Mouse (Mus musculus) large intestine, adult 2 months (tissue): ENCODE results near the gene Fgf5. TPM values are rescaled to one million over a fixed set of nuclear protein-coding genes. Genes with fewer than 3 reads are reported as not detected.

Source experiments
- DNase-seq: peaks from one replicate; pipeline ENCODE4 v3.0.0-alpha.2; 2012; ENCODE audit warnings: low read depth, low spot score
- WGBS: fragments of 180-500 bp; shearing (Covaris S2); methylation state at CpG from one replicate; pipeline ENCODE4 v1.1.7; 2018; 5-methylcytosine and 5-hydroxymethylcytosine counted together
- polyA plus RNA-seq: library from polyadenylated mRNA; depleted of rRNA; stranded (reverse); fragments of >200 nt; gene quantifications from 2 replicates; pipeline ENCODE4 v1.2.3, GENCODE M21; 2012; rRNA removed

Fgf5 gene
- 0.05 TPM in 1 of 2 replicates, not detected in the other for polyA plus RNA-seq

DNA sequence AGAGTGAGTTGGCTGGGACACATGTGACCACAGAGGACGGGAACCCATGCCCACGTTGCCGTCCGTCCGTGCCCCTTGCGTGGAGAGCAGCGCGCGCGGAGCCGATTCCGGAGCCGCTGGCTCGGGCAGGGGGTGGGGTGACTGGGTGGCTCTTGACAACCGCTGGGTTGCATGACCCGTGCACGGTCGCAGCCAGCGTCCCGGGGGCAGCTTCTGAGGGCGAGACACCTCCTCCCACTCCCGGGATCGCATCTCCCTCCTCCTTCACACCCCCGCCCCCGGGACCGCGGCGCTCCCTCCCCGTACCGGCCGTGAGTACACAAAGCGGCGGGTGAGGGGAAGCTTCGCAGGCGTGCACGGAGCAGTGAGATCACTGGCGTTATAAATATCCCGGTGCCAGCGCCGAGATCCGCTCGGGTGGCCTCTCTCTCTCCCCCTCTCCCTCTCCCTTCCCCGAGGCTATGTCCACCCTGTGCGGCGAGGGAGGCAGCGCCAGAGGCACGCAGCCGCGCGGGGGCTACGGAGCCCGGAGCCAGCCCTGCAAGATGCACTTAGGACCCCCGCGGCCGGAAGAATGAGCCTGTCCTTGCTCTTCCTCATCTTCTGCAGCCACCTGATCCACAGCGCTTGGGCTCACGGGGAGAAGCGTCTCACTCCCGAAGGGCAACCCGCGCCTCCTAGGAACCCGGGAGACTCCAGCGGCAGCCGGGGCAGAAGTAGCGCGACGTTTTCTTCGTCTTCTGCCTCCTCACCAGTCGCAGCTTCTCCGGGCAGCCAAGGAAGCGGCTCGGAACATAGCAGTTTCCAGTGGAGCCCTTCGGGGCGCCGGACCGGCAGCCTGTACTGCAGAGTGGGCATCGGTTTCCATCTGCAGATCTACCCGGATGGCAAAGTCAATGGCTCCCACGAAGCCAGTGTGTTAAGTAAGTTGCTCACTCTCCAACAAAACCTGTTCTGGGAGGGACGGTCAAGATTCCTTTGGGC, at the start of gene Fgf5:
Fgf5 (plus strand) TSS at position 347 of the 984 bp plus-strand sequence.
- WGBS, result under 1% methylated on average over 77 of the region's 80 CpGs
- DNase-seq, result no peak

DNA sequence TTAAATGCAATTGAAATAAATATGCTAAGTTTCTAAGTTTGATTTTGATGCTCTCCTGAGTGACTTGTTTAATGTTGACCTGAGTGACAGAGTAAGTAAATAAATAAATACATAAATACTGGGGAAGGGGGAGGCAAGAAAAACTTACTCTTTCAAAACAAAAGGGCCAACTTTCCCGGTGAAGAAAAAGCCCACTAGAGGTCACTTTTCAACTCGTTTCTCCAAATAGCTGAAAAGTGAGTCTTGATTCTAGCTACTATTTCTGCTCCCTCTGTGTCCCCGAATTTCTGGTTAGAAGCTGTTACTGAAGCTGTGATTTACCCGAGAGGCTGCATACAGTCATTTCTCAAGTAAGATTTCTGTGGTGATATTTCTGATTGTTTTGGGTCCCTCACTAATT, 41.5 kb upstream of the Fgf5 start:
- WGBS, result 70% methylated on average over 4 of the region's 4 CpGs

DNA sequence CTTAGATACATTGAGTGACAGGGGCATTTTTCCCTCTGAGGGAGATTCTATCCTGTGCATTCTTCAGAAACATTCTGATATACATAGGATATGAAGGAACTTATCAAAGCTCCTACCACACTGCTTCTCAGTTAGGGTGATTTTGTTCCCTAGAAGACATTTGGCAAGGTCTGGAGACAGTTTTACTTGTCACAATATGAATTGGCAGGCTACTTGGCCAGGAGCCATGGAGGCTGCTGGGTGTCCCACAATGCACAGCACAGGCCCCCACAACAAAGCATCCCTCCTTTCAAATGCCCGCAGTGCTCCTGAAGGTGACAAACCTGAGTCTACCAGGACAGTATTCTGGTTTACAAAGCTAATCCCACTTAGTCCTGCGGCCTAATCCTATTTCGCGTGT, 32.0 kb upstream of the Fgf5 start:
- 71% methylated on average over 4 of the region's 4 CpGs for WGBS
- DNase-seq, result no peak

More for the DNA sequence above, 41.5 kb upstream of the Fgf5 start:
- no peak for DNase-seq

DNA sequence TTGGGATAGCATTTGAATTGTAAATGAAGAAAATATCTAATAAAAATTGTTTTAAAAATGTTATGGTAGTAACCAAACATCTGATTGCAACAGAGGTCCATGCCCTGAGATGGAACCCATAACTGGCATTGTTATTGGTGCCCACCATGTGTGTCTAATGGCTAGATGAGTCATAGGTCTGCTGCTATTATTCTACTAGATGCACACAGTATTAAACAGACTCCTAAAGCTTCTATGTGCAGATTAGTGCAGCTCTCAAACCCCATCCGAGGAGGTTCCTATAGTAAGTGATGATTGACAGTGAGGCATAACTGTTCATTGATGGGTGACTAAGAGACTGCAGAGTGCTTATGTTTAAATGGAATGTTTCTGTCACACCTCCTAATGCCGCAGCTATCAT, 27.3 kb upstream of the Fgf5 start:
- WGBS, result 85% methylated on average over 2 of the region's 2 CpGs
- DNase-seq, result no peak

DNA sequence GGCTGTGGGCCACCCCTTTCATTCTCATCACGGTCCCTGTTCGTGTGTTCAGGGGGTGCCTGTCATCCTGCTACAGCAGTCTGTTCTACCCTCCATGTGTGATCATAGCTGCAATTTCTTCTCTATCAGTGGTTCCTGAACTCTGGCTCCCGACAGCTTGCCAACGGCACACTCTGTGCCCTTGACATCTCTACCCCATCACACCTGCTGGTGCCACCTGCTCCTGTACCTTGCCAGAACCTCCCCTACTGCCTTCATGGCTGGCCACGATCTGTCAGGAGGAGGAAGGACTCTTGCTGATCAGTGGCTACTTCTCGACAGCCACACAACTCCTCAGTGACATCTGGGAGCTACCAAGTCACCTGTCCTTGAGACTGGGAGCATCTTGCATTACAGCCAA, 24.5 kb upstream of the Fgf5 start:
- 70% methylated on average over 6 of the region's 6 CpGs for WGBS
- no peak for DNase-seq

DNA sequence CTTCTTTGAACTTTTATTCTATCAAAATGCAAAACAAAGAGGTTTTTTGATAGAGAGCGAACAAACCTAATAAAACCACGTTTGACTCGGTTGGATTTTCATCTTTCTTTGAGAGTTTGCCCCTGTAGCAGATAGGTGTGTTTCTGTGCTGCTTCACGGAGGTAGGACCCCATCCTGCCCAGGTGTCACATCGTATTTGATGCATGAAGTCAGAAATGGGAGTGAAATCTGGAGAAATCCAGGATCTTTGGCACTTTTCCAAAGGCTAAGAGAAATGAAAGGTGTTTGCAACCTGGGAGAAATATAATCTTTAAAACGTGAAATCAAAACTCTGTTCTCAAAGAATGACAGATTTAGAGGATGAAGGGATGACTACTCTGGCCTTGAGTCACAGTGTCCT, 15.5 kb upstream of the Fgf5 start:
- WGBS, result 66% methylated on average over 6 of the region's 6 CpGs
- DNase-seq, result no peak

DNA sequence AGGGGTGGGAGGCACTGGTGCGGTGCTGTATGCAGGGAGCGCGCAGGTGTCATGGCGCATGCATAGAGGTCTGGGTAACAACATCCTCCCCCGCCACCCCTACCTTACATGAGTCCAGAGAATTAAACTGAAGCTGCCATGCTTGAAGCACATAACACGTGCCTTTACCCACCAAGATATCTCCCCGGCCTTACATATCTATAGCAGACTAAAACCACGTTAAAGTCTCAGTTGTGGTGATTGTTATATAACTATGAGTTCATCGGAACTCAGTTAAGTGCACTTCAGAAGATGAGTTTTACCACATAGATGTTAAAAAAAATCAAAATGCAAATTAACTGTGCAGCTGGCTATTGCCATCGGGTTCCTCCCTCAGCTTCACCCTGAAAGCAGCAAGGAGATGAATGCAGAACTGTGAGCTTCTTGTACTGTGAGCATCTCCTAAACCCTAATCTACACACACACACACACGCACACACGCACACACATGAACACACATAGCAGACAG, 12.6 kb upstream of the Fgf5 start:
- WGBS, result 93% methylated on average over 12 of the region's 12 CpGs
- DNase-seq, result no peak

DNA sequence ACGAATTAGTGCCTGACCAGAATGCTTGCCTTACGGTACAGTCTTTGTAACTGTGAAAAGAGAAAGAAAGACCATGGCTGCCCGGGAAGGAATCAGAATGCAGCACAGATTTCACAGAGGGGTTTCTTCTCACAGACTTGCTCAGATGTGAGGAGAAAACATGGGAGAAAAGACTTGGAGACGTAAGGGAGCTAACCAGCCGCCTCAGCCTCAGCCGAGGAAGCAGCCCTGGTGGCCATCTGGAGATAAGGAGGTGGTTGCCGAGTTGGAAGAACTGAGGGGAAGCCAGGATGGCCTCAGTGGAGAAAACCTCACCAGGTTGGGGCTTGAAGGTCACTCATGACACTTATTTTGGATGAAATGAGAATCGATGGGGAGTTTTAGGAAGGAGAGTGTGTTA, 8.7 kb upstream of the Fgf5 start:
- DNase-seq, result no peak
- WGBS, result 62% methylated on average over 8 of the region's 8 CpGs

DNA sequence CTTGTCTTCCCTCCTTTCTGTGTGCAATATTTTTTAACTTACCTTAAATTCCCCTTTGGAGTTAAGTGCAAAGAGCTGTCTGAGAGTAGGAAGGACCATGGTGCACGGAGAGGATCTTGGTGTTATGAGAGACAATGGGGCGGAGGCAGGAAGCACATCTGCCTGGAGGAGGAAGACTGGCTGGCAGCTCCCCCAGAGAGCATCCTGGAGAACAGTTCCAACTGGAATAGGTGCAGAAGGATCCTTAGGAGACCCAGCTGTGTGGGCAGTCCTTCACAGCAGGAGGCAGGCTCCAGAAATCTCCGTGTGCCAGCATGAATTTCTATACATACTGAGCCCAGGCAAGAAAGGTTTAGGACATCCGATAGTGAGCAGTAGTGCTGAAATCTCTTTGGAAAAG, 8.0 kb upstream of the Fgf5 start:
- DNase-seq, result no peak
- 57% methylated on average over 4 of the region's 4 CpGs for WGBS

DNA sequence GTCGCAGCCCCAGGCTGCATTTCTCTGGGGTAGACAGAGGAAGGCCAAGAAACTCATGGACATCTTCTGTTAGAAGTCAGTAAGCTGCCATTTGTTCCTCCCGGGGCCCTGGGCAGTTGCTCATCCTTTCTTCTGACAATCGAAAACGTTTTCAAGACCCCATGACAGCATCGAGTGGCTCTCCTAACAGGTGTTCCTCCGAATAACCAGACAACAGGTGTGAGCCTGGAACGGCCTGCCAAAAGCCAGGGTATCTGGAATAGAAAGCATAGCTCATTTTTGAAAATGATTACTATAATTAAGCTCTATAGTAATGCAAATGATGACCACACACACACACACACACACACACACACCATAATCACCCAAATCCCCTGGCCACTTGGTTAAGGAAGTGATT, 7.2 kb upstream of the Fgf5 start:
- DNase-seq, result no peak
- WGBS, result 81% methylated on average over 7 of the region's 7 CpGs

DNA sequence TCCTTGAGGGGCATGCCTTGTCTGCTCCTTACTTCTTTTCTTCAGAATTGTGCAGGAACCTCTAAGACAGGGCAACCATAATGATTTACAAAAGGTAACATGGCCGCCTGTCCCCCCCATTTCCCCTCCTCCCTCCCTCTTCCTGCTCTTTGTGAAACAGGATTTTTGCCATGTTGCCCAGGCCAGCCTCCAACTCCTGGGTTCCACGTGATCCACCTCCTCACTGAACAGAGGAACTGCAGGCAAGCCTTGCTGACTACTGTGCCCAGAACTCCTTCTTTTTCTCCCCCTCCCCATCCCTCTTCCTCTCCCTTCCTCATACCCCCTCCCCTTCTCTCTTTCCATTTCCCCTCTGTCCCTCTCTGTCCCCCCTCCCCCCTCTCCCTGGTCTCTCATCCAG, 6.5 kb upstream of the Fgf5 start:
- no peak for DNase-seq
- 45% methylated on average over 2 of the region's 2 CpGs for WGBS

DNA sequence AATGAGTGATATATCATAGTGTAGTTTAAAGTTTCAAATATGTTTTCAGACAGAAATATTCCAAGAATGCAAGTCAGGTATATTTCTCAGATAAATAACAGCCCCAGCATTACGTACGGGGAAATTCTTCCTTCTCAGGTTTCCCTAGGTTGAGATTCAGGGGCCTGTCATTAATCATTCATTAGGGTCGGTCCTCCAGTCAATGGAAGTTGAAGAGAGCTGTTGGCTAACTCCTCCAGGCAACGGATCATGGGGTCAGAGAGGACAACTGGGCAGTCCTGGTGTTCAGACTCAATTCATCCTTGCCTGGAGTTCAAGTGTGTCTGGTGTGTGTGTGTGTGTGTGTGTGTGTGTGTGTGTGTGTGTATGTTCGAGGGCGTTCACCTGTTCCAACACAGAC, 837 bp upstream of the Fgf5 start:
- DNase-seq, result no peak
- 26% methylated on average over 6 of the region's 6 CpGs for WGBS

DNA sequence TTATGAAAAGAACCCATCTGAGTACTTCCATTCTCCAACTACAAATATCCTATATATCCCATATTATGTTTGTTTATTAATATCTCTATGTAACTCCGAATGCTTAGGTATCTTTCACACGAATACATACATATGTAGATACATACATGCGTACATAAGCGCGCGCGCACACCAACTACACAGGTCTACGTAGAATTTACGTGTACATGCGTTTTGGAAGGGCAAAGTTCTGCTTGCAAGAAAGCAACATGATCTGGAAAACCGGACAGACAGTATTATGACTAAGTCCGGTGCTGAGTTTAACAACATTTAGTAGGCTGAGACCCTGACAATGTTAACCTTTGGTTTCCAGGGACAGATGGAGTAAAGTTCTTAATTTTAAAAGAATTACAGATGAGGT, 1.2 kb downstream of the Fgf5 start:
- DNase-seq, result no peak
- 16% methylated on average over 12 of the region's 12 CpGs for WGBS

DNA sequence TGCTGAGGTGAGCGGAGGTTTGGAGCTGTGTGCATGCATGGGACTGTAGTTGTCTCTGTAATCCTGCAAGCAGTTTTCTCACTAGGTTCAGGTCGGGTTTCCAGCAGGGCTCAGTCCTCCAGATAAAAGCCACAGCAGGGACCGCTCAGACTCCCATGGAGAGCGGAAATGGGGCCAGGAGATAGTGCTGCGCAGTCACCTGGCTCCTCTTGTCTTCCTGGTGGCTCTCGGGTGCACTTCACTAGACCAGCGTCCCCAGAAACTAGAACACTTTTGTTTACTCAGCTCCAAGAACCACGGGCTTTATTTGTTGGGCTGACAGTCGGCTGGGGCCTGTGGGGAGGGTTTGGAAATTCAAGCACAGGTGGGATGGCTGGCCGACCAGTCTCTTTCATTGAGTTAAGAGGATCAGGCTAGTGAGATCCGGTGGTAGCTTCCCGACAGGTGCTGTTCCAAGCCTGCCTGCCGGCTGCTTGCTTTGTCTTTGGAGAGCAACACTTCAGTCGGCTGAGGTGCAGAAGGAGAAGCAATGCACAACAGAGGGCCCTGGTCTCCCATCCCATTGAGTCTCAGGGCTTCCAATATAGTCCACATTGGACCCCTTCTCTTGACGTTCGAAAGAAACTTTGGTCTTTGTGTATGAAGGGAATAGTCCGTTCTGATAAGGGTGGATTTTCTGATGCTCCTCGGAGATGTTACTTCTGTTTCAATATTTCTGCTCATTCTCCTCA, 1.9 kb downstream of the Fgf5 start:
- 11% methylated on average over 18 of the region's 18 CpGs for WGBS
- no peak for DNase-seq

DNA sequence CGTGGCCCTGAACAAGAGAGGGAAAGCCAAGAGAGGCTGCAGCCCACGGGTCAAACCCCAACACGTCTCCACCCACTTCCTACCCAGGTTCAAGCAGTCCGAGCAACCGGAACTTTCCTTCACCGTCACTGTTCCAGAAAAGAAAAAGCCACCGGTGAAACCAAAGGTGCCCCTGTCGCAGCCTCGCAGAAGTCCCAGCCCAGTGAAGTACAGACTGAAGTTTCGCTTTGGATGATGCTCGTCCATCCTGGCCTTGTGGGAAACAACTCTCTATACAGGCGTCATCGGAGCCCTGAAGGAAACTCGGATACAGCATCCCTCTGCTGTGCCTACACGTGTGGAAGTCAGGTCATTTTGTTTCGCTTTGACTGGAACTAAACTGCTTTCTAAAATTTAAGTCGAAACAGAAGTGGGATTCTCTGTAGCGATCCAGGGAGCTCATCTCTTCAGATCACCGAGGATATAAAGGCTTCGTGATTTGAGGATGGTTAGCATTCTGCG, 21.4 kb downstream of the Fgf5 start:
- DNase-seq, result no peak
- 83% methylated on average over 21 of the region's 21 CpGs for WGBS

DNA sequence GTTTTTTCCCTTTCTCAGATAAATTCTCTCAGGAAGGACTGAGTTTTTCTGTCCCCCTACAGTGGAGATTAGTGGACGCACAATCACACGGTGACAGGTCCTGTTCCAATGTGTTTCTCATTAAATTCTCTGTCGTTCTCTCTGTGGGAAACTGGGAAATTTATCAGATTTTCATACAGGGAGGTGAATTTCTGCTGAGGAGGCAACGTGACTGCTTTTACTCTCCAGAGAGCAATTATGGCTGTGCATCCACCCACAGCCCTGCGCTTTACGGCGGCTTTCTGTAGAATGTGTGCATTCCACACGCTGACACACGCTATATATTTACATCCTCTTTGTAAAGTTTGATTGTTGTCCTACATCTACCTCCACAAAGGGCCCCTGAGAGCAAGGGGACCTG, 28.0 kb downstream of the Fgf5 start:
- DNase-seq, result no peak
- WGBS, result 37% methylated on average over 9 of the region's 9 CpGs

DNA sequence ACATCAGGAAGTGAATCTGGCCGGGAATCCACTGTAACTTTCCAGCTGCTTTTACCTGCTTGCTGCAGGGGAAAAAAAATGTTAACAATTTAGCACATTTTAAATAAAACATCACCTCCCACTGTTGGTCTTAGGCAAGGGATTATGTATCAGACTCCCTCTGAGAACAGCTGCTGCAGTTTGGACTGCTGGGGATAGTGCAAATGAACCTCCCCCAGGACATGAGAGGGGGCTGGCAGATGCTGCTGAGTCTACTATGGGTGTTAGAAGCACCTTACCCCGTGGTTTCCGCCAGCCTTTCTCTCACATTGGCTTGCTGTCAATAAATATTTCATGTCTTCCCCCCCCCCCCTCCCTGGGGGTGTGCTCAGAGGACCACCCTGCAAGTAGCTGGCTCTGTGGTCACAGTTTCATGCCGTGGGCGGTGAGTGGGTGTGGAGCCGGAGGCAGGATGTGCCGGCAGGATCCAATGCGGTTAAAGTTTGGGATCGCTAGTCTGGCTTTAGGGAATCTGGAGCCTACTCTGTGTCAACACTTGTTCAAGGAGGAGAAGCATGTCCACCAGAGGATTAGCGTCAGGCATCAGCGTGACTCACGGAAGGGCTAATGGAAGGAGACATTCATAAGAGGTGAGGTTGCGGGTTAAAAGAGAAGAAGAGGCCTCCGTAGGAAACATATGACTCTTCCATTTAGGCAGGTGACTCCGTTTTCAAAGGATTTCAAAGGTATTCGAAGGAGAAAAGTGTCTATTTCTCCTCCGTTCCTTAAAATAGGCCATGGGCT, 29.9 kb downstream of the Fgf5 start:
- WGBS, result 32% methylated on average over 17 of the region's 17 CpGs
- DNase-seq, result no peak

DNA sequence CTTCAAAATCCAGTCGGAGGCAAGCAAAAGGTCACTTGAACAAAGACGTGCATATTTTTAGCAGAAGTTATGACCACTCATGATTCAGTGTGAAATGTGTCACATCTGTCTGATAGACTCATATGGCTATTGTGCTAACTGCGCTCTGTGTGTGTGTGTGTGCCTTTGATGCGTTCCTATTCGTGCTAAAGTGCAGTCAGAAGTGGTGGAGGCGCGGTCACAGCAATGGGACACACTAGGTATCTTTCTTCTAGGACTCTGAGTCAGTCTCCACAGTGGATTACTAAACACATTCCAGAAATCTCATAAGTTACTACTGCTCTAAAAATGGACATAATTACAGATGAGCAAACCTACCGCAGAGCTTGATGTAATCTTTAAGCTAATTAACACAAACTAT, 36.7 kb downstream of the Fgf5 start:
- DNase-seq, result no peak
- 78% methylated on average over 8 of the region's 8 CpGs for WGBS

DNA sequence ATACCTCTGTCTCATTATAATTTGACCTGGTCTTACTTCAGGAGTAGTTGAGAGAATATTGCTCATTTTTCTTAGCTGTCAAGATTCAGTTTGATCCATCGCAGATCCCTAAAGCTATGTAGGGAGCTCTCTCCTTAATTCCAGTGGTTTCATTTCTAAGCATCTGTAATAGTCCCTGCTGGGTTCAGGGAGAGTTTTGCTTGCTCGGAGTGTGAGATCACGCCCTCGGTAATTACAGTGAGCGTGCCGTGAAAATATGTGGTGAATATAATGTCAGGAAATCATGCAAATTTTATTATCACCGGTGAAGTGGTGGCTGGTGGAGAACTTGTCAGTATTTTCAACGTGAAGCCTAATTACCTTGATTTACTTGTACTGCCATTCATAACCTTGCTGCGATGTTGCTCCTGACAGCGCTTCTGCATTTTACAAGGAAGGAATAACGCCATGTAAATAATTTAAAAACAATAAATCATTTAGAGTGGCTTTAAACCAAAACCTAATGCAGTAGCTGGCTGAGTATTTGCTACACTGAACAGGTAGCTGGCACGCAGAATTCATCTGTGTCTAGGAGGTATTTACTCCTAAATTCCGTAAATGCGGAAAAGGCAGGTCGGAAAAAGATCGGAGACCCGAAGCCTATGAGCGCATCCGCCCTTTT, 38.5 kb downstream of the Fgf5 start:
- 4% methylated on average over 19 of the region's 19 CpGs for WGBS

More for the DNA sequence above, 38.5 kb downstream of the Fgf5 start:
- DNase-seq, result no peak
